Mouse (Mus musculus): ENCODE data around the gene 1700034I23Rik.
A peak's percentile ranks its signal among the peaks of the same experiment; 100 is the strongest.
"Not testable (repeated sequence)": the region's sequence is repeated elsewhere in the genome, so short reads cannot be mapped to it uniquely, and the experiment has no call there.

DNA sequence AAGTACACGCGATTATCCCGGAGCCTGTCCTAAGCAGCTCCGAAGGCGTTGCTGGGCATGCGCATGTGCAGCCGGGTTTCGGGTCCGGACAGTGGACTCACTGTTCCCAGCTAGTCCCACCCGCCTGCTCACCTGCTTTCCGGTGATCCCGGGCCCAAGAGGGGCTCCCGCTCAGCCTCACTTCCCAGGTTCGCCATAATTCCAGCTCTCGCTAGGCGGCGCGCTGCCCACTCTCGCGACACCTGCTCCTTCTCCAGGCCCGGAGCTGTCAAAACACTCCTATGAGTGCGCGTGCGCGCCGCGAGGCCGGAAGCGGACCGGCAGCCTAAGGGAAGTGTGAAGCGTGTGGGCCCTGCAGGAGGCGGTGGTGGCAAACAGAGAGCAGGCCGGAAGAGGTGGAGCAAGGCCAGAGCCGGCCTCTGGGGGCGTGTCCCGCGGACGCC, 8.5 kb downstream of the 1700034I23Rik start:
- not testable (repeated sequence) for TF ChIP-seq KAT2A (IDR thresholded peaks at IDR 0.05; ENCODE audit: insufficient replicate concordance, low read length); MAZ (IDR thresholded peaks at IDR 0.05; ENCODE audit: low read depth, low read length); EP300 (IDR thresholded peaks at IDR 0.05; ENCODE audit: low read length); RCOR1 (conservative IDR thresholded peaks at IDR 0.05; ENCODE audit: low read depth, low read length); ZC3H11A (IDR thresholded peaks at IDR 0.05; ENCODE audit: low read depth, low read length)
- peak in 1 of 2 experiments; percentile 59; a peak in 2 of 4 replicates for TF ChIP-seq CTCF (conservative IDR thresholded peaks at IDR 0.05 in 1 of 2, IDR thresholded peaks at IDR 0.05 in 1 of 2; ENCODE audit: low read depth in 2 of 2, low read length in 2 of 2)

Data from CH12.LX (cell line).